Mouse (Mus musculus): ENCODE results near the gene Plpp3.

GRCm38 (mm10) chr4:105108641-105109198, 48.4 kb upstream of the Plpp3 start:
- TF ChIP-seq CTCF (IDR thresholded peaks at IDR 0.05; ENCODE audit: borderline replicate concordance, control insufficient read depth, extremely low read depth, insufficient read depth, low read length, poor library complexity) (no peak), POLR2A (IDR thresholded peaks at IDR 0.05; ENCODE audit: control insufficient read depth, extremely low read depth, insufficient read depth, low read length, poor library complexity) (no peak)

Measured in thymus, adult 2 months (tissue).